Mouse (Mus musculus) forebrain, embryonic 11.5 days (tissue): ENCODE data around the gene Tanc1. TPM values are rescaled to one million over a fixed set of nuclear protein-coding genes. Genes with fewer than 3 reads are reported as not detected.

Experiments
- ATAC-seq: fragments of 200-750 bp; cut with Nextera tagmentation; replicated peaks from 2 replicates; pipeline ENCODE4 v1.8.0; 2017; ENCODE audit warnings: moderate TSS enrichment; ENCODE audit not compliant: low FRiP score
- DNase-seq: peaks from one replicate; pipeline ENCODE4 v3.0.0-alpha.2; 2017; ENCODE audit warnings: low spot score
- H3K27ac ChIP-seq: fragments of 300-500 bp; sonication (generic); 2 replicates; pipeline ENCODE4 v1.5.1; 2014; ENCODE audit warnings: low read depth, low read length
- H3K27me3 ChIP-seq: fragments of 300-500 bp; sonication (generic); 2 replicates; pipeline ENCODE4 v1.6.1; 2014; ENCODE audit warnings: mild to moderate bottlenecking, low read length, mixed read lengths; ENCODE audit not compliant: control insufficient read depth, insufficient read depth
- H3K36me3 ChIP-seq: fragments of 300-500 bp; sonication (generic); 2 replicates; pipeline ENCODE4 v1.6.1; 2014; ENCODE audit warnings: mild to moderate bottlenecking, low read length, moderate library complexity, mixed read lengths; ENCODE audit not compliant: control insufficient read depth, insufficient read depth
- H3K4me1 ChIP-seq: fragments of 300-500 bp; sonication (generic); replicated peaks from 2 replicates; pipeline ENCODE4 v1.6.1; 2014; ENCODE audit warnings: low read length, mixed read lengths; ENCODE audit not compliant: control insufficient read depth, insufficient read depth
- H3K4me2 ChIP-seq: fragments of 300-500 bp; sonication (generic); 2 replicates; pipeline ENCODE4 v1.6.1; 2014; ENCODE audit warnings: low read depth, mild to moderate bottlenecking, low read length, moderate library complexity, mixed read lengths; ENCODE audit not compliant: severe bottlenecking
- H3K4me3 ChIP-seq: fragments of 300-500 bp; sonication (generic); 2 replicates; pipeline ENCODE4 v1.5.1; 2014; ENCODE audit warnings: low read depth, low read length
- H3K9ac ChIP-seq: fragments of 300-500 bp; sonication (generic); 2 replicates; pipeline ENCODE4 v1.6.1; 2014; ENCODE audit warnings: low read length
- H3K9me3 ChIP-seq: fragments of 300-500 bp; sonication (generic); 2 replicates; pipeline ENCODE4 v1.6.1; 2016; ENCODE audit warnings: low read length, mixed read lengths; ENCODE audit not compliant: control insufficient read depth
- WGBS: fragments of 180-500 bp; shearing (Covaris S2); extraction: QIAGEN DNeasy Blood & Tissue Kit; methylation state at CpG from one replicate; pipeline ENCODE4 v1.1.7; 2014; 5-methylcytosine and 5-hydroxymethylcytosine counted together
- polyA plus RNA-seq: library from polyadenylated mRNA; unstranded; fragments of >200 nt; fragmentation: Nextera tagmentation; extraction: Ambion mirVana; gene quantifications from 2 replicates; pipeline ENCODE4 v1.2.1, GENCODE M21; 2014

The Tanc1 gene
- polyA plus RNA-seq, 1 experiment from 2014 or later, result 22.7 TPM

DNA sequence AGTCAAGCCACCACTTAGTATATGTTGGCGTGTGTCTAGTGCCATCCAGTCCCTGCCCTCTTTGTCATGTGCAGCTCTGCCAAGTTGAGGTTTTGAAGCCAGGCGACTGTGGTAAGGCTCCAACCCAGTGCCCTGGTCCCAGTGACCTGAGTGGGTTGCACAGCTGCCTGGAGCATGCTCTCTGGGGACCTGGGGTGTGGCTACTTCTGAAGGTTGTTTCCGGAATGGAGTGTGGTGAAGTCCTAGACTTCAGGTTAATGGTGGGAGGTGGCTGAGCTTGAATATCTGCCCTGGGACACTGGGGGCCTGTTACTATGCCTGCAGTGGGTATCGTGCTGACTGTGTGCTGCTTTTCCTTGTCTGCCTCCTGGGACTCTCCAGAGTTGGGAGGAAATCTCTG is 18.0 kb downstream of the Tanc1 start:
- no peak overlapping the region for H3K4me2 ChIP-seq
- no peak overlapping the region for H3K27ac ChIP-seq
- no peaks in the 10 kb centered on the region; the same call in 1 of the 2 replicates for H3K4me1 ChIP-seq
- H3K36me3 ChIP-seq, result no peaks in the 10 kb centered on the region
- DNase-seq, result no peak
- 87% methylated on average over 4 of the region's 4 CpGs for WGBS
- H3K4me3 ChIP-seq, result no peak overlapping the region
- no peak overlapping the region for H3K9ac ChIP-seq
- no peaks in the 10 kb centered on the region for H3K27me3 ChIP-seq
- no peak for ATAC-seq
- H3K9me3 ChIP-seq, result no peaks in the 10 kb centered on the region

DNA sequence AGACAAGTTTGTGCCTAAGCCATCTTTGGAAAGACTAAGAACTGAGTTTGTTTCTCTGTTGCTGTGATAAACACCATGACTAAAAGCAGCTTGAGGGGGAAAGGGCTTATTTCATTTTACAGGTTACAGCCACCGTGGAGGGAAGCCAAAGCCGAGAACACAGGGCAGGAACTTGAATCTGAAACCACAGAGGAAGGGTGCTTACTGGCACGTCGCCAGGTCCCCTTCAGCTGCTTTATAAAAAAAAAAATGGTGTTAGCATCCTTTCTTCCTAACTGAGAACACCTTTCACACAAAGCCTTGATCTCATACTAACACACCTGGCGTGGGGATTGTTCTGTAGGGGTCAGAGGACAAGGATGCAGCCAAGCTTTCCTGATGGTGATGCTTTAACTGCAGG is 19.6 kb downstream of the Tanc1 start:
- H3K4me2 ChIP-seq, result no peak overlapping the region
- no peak for ATAC-seq
- no peak overlapping the region for H3K4me3 ChIP-seq
- no peaks in the 10 kb centered on the region for H3K36me3 ChIP-seq
- H3K4me1 ChIP-seq, result no peaks in the 10 kb centered on the region; the same call in 1 of the 2 replicates
- H3K27me3 ChIP-seq, result no peaks in the 10 kb centered on the region
- H3K9ac ChIP-seq, result no peak overlapping the region
- H3K27ac ChIP-seq, result no peak overlapping the region
- WGBS, result 89% methylated on average over 5 of the region's 5 CpGs
- no peaks in the 10 kb centered on the region; the same call in 1 of the 2 replicates for H3K9me3 ChIP-seq
- no peak for DNase-seq

DNA sequence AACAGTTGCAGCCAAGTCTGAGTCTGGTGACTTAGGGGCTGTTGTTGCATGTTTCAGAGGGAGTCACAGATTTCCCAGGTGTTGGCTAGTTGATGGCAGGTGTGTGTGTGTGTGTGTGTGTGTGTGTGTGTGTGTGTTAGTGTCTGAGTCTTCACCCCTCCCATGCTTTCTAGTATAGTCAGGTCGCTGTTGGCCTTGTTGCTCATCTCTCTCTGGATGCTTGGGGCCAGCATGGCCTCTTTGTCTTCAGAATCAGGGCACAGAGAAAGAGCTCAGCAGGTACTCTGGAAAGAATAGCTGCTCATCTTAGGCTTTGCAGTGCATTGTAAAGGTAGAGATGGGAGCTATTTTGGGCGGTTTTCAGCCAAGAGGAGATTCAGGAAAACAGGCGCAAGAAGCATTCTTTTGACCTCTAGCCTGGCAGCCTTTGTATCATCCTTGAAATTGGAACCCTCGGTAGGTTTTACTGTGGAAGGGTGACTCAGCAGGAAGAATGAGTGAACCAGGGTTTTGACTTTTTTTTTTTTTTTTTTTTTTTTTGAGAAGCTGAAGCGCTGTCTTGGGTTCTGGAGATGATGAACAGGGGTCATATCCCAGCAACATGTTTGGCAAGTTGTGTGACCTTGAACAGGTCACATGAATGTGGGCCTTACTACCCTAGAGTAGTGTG is 22.1 kb downstream of the Tanc1 start:
- no peak overlapping the region for H3K4me2 ChIP-seq
- no peak for ATAC-seq
- no peaks in the 10 kb centered on the region for H3K36me3 ChIP-seq
- no peak overlapping the region for H3K9ac ChIP-seq
- no peak for DNase-seq
- no peak overlapping the region for H3K27ac ChIP-seq
- H3K4me1 ChIP-seq, result no peaks in the 10 kb centered on the region
- H3K27me3 ChIP-seq, result no peaks in the 10 kb centered on the region
- no peak overlapping the region for H3K4me3 ChIP-seq
- no peaks in the 10 kb centered on the region; the same call in 1 of the 2 replicates for H3K9me3 ChIP-seq
- WGBS, result 39% methylated on average over 5 of the region's 5 CpGs

DNA sequence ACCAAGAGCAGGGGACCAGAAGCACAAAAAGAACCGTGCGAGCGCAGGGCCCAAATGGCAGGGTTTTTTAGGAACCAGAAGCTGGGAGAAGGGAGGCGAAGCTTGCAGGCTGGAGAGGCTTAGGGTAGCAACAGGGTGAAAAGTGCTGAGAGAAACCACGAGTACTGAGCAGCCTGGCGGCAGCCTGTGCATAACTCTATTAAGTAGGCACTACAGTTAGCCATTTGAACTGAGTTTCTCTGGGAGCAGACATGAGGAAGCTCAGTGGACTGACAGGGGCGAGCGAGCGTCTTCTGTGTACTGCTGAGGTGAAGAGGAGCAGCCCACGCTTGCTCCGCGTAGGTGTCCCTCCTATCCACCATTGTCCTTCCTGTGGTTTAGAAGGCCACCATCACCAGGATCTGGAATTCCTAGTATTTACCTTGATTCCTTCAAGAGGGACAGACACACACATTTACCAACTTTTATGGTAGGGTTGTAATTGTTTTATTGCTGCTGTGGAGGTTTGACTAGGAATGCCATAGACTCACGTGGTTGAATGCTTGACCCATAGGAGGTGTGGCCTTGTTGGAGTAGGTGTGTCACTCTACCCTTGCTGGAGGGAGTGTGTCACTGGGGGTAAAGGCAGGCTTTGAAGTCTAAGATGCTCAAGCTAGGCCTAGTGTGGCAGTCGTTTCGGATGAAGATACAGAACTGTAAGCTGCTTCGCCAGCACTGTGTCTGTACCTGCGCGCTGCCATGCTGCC is 25.4 kb downstream of the Tanc1 start:
- Histone ChIP-seq H3K4me1 (no peaks in the 10 kb centered on the region), H3K4me2 (no peak overlapping the region), H3K4me3 (no peak overlapping the region), H3K9me3 (no peaks in the 10 kb centered on the region; the same call in 1 of the 2 replicates), H3K36me3 (no peaks in the 10 kb centered on the region), H3K27ac (no peak overlapping the region), H3K27me3 (no peaks in the 10 kb centered on the region), H3K9ac (no peak overlapping the region)
- DNase-seq, result no peak
- no peak for ATAC-seq
- WGBS, result 94% methylated on average over 18 of the region's 18 CpGs

DNA sequence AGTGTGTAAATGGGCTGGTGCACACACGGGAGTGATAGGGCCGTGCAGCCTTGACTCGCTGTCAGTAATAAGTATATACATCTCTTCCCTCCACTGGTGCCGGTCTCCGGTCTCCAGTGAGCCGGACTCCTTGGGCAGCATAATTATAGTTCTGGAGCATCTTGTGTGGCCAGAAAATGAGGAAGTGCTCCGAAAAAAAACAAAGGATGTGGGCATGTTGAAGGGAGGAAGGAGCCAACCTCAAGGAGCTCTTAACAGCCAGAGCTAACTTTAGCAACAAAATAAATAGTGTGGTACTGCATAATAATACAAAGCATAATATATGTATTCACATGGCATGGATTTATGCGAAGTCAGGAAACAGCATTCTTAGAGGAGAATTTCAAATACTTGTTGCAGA is 30.9 kb downstream of the Tanc1 start:
- no peaks in the 10 kb centered on the region for H3K36me3 ChIP-seq
- 93% methylated on average over 8 of the region's 8 CpGs for WGBS
- no peak overlapping the region for H3K4me3 ChIP-seq
- H3K9me3 ChIP-seq, result no peaks in the 10 kb centered on the region
- peaks cover 4% of the 10 kb centered on the region; the same call in 1 of the 2 replicates for H3K4me1 ChIP-seq
- no peak overlapping the region for H3K4me2 ChIP-seq
- H3K27me3 ChIP-seq, result 0 out of 2 replicates have a peak, but pooled peaks cover 2% of the 10 kb centered on the region
- H3K27ac ChIP-seq, result no peak overlapping the region
- ATAC-seq (no peak), DNase-seq (no peak)
- H3K9ac ChIP-seq, result no peak overlapping the region

DNA sequence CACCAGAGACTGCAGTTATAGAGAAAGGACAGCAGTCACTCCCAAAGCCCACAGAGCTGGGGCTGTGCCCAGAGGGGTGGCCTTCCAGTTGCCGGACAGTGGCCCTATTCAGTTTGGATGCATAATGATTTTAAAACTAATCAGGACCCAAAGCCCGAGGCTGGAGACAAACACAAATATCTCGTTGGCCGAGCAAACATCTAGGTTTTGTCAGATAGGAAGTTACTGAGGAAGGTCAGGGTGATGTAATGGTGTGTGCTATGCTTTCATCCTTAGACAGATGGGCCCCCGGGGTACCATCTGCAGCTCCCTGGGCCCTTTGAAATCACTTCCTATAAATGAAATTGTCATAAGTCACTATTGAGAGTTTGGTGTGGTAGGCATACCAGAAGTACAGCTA is 33.0 kb downstream of the Tanc1 start:
- Histone ChIP-seq H3K4me3 (no peak overlapping the region), H3K27me3 (0 out of 2 replicates have a peak, but pooled peaks cover 2% of the 10 kb centered on the region), H3K27ac (no peak overlapping the region), H3K4me2 (no peak overlapping the region), H3K9me3 (no peaks in the 10 kb centered on the region), H3K4me1 (peaks cover 10% of the 10 kb centered on the region), H3K36me3 (no peaks in the 10 kb centered on the region), H3K9ac (no peak overlapping the region)
- ATAC-seq (no peak), DNase-seq (no peak)
- WGBS, result 52% methylated on average over 5 of the region's 5 CpGs

DNA sequence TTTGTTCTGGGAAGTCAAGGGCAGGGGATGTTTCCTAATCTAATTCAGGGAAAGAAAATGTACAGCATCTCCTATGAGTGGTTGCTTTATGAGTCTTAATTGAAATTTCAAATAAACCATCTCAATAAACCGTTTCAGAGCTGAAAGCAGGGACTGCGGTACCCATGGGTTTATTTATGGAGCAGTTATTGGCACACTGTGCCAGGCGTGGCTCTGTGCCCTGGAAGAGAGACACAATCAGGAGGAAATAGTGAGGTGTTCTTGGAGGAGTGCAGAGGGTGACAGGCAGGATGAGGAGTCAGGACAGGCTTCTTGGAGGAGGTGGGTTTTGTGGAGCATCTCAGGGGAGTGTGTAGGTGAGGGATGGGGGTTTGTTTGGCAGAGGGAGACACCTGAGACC is 33.7 kb downstream of the Tanc1 start:
- Histone ChIP-seq H3K4me2 (no peak overlapping the region), H3K27ac (no peak overlapping the region), H3K36me3 (no peaks in the 10 kb centered on the region), H3K27me3 (0 out of 2 replicates have a peak, but pooled peaks cover 2% of the 10 kb centered on the region), H3K9ac (no peak overlapping the region), H3K4me3 (no peak overlapping the region), H3K9me3 (no peaks in the 10 kb centered on the region), H3K4me1 (peaks cover 10% of the 10 kb centered on the region)
- ATAC-seq, result no peak
- WGBS, result 77% methylated on average over 3 of the region's 3 CpGs
- no peak for DNase-seq

DNA sequence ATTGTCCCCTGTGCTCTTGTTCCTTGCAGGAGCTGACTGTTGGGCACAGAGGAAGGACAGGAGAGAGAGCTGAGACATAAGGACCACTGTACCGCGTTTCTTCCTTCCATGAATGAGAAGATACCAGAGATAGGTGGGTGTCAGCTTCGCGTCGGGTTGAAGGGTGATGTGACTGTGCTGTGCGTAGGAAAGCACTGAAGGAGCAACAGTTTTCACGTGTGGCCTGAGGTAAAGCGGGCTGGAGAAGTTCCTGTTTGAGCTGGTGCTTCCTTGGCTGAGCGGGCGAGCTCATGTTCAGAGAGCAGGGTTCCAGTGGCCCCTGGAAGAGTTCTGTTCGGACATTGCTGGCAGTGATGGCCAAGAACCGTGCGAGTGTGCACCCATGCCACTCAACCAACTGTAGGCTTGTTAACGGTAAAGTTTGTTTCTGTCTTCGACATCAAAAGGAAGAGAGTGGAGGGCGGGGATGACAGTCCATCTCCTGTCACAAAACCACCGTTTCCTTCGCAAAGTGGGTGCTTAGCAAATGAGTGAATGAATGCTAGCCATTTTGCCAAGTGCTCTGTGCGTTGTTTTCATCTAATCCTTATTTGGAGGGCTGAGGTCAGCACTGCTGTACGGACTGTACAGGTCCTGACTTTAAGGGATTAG is 35.0 kb downstream of the Tanc1 start:
- DNase-seq, result no peak
- Histone ChIP-seq H3K9ac (no peak overlapping the region), H3K27ac (no peak overlapping the region), H3K4me3 (no peak overlapping the region), H3K4me1 (peaks cover 10% of the 10 kb centered on the region), H3K4me2 (no peak overlapping the region), H3K27me3 (0 out of 2 replicates have a peak, but pooled peaks cover 2% of the 10 kb centered on the region), H3K36me3 (no peaks in the 10 kb centered on the region), H3K9me3 (no peaks in the 10 kb centered on the region)
- ATAC-seq, result no peak
- 86% methylated on average over 20 of the region's 20 CpGs for WGBS
